Mouse (Mus musculus): ENCODE measurements around the gene Gpatch2. TPM values are rescaled to one million over a fixed set of nuclear protein-coding genes. Genes with fewer than 3 reads are reported as not detected.

The Gpatch2 gene
- polyA plus RNA-seq, 1 experiment from 2014 or later, result 29.1 TPM

DNA sequence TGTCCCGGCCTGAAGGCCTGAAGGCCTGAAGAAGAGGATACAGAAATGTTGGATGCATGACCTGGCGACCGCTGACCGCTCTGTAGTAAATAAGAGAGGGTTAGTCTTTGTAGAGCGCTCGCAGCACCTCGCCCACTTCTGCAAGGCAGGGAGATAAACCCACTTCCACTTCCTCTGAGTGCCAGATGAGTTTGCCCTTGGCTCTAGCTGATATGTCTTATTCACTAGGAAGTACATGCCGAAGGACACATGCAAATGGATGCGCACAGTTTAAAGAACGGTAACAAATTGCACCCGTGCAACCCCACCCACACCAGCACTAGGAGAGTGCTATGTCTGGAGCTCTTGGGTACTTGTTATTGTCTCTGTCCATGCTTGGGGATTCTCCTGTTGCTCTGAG is 131.6 kb downstream of the Gpatch2 start:
- ATAC-seq (ENCODE audit: insufficient number of reproducible peaks, insufficient read depth, low FRiP score, low TSS enrichment, low read depth), result no peak
- 0 out of 2 replicates have a peak, but pooled peaks cover 3% of the 10 kb centered on the region for H3K4me1 ChIP-seq (replicated peaks)
- peaks cover 29% of the 10 kb centered on the region for H3K36me3 ChIP-seq
- no peak overlapping the region for H3K9ac ChIP-seq (replicated peaks)
- no peaks in the 10 kb centered on the region for H3K9me3 ChIP-seq
- no peak overlapping the region for H3K27ac ChIP-seq
- WGBS, result 93% methylated on average over 11 of the region's 11 CpGs
- H3K27me3 ChIP-seq, result no peaks in the 10 kb centered on the region
- H3K4me2 ChIP-seq, result no peak overlapping the region
- H3K4me3 ChIP-seq (replicated peaks), result no peak overlapping the region

- no peak for ATAC-seq (ENCODE audit: insufficient number of reproducible peaks, insufficient read depth, low FRiP score, low TSS enrichment, low read depth)
- H3K9me3 ChIP-seq, result no peaks in the 10 kb centered on the region
- H3K27me3 ChIP-seq, result no peaks in the 10 kb centered on the region
- H3K36me3 ChIP-seq, result peaks cover 29% of the 10 kb centered on the region
- H3K9ac ChIP-seq (replicated peaks), result no peak overlapping the region
- 0 out of 2 replicates have a peak, but pooled peaks cover 3% of the 10 kb centered on the region for H3K4me1 ChIP-seq (replicated peaks)
- no peak overlapping the region for H3K27ac ChIP-seq
- 96% methylated on average over 6 of the region's 6 CpGs for WGBS
- no peak overlapping the region for H3K4me2 ChIP-seq
- no peak overlapping the region for H3K4me3 ChIP-seq (replicated peaks)
Measured at GRCm38 (mm10) chr1:187347606-187348005, 132.3 kb downstream of the Gpatch2 start.

DNA sequence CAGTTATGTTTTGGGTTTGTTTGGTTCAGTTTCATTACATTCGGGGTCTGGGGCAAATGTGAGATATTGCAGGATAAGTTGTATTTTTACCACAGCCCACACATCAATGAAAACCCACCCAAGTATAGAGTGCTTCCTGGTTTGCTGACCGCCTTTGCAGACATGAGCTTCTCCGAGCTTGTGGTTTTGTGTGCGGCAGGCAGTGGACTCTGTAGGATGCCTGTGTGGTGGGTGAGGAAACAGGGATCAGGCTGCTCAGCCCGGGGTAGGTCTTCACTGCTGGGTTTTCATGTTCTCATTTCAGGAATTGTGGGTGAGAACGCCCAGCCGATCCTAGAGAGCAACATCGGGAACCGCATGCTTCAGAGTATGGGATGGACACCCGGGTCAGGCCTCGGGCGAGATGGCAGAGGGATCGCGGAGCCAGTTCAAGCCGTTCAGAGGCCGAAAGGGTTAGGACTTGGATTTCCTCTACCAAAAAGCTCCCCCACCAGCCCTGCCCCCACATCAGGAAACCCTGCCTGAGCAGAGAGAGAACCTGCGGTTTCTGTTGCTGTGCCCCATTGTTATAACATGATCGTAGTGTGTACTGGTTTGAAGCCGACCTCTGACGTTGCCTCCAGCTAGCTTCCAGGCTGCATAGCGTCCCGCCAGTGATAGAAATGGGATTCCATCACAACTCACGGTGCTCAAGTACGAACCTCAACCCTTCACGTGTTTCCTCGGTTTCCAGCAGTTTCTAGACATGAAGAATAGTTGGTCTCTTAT is 132.9 kb downstream of the Gpatch2 start:
- H3K27me3 ChIP-seq, result no peaks in the 10 kb centered on the region
- no peak overlapping the region for H3K27ac ChIP-seq
- H3K4me1 ChIP-seq (replicated peaks), result 0 out of 2 replicates have a peak, but pooled peaks cover 3% of the 10 kb centered on the region
- no peak overlapping the region for H3K9ac ChIP-seq (replicated peaks)
- H3K36me3 ChIP-seq, result peaks cover 29% of the 10 kb centered on the region
- no peak for ATAC-seq (ENCODE audit: insufficient number of reproducible peaks, insufficient read depth, low FRiP score, low TSS enrichment, low read depth)
- H3K9me3 ChIP-seq, result no peaks in the 10 kb centered on the region
- no peak overlapping the region for H3K4me2 ChIP-seq
- WGBS, result 96% methylated on average over 26 of the region's 26 CpGs
- no peak overlapping the region for H3K4me3 ChIP-seq (replicated peaks)

- Histone ChIP-seq H3K27ac (no peak overlapping the region), H3K27me3 (no peaks in the 10 kb centered on the region), H3K4me2 (no peak overlapping the region), H3K9me3 (no peaks in the 10 kb centered on the region), H3K4me3 (replicated peaks) (no peak overlapping the region), H3K9ac (replicated peaks) (no peak overlapping the region), H3K36me3 (peaks cover 29% of the 10 kb centered on the region), H3K4me1 (replicated peaks) (0 out of 2 replicates have a peak, but pooled peaks cover 3% of the 10 kb centered on the region)
- WGBS, result 83% methylated on average over 14 of the region's 14 CpGs
- ATAC-seq (ENCODE audit: insufficient number of reproducible peaks, insufficient read depth, low FRiP score, low TSS enrichment, low read depth), result no peak
Measured at GRCm38 (mm10) chr1:187348859-187349258, 133.6 kb downstream of the Gpatch2 start.

GRCm38 (mm10) chr1:187356169-187356568 is 140.9 kb downstream of the Gpatch2 start:
- ATAC-seq (ENCODE audit: insufficient number of reproducible peaks, insufficient read depth, low FRiP score, low TSS enrichment, low read depth), result no peak
- Histone ChIP-seq H3K27ac (no peak overlapping the region), H3K4me2 (no peak overlapping the region), H3K36me3 (no peaks in the 10 kb centered on the region), H3K4me1 (replicated peaks) (no peaks in the 10 kb centered on the region), H3K27me3 (no peaks in the 10 kb centered on the region), H3K9me3 (no peaks in the 10 kb centered on the region), H3K4me3 (replicated peaks) (no peak overlapping the region), H3K9ac (replicated peaks) (no peak overlapping the region)
- 72% methylated on average over 15 of the region's 15 CpGs for WGBS

DNA sequence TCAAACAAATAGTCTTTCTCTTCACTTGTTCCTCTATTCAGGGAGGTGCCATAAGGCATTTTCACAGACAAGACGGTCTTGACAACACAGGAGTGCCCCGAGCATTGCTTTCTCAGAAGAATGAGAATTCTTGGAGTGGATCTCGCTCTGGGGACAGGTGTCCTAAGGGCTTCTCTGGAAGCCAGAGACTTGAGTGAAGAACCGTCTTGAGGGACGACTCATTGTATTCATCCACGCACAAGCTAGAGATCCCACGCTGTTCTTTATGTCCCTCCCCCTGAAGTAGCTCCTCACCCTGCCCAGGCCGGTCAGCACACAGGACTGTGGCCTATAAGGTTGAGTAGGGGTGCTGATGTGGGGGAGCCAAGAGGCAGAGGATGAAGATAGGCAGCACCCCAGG is 141.6 kb downstream of the Gpatch2 start:
- Histone ChIP-seq H3K9me3 (no peaks in the 10 kb centered on the region), H3K27me3 (no peaks in the 10 kb centered on the region), H3K27ac (no peak overlapping the region), H3K4me3 (replicated peaks) (no peak overlapping the region), H3K36me3 (no peaks in the 10 kb centered on the region), H3K9ac (replicated peaks) (no peak overlapping the region), H3K4me2 (no peak overlapping the region), H3K4me1 (replicated peaks) (no peaks in the 10 kb centered on the region)
- no peak for ATAC-seq (ENCODE audit: insufficient number of reproducible peaks, insufficient read depth, low FRiP score, low TSS enrichment, low read depth)
- 92% methylated on average over 8 of the region's 8 CpGs for WGBS

DNA sequence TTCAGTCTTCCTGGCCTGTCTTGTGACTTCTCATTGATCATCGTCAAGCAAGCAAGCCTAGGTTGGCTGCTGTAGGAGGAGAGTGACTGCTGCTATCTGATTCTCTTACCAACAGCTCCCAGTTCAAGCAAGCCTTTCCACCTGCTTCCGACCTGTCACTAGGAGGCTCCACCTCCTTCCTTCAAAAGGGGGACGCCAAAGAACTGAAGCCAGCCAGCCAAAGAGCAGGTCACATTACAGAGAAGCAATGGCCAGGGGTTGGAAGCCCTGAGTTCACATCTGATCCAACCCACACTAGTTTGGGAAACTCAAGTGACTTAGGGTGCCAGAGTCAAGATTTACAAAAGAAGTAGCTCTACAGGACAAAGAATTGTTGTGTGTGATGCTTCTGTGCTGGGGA is 144.9 kb downstream of the Gpatch2 start:
- no peak for ATAC-seq (ENCODE audit: insufficient number of reproducible peaks, insufficient read depth, low FRiP score, low TSS enrichment, low read depth)

DNA sequence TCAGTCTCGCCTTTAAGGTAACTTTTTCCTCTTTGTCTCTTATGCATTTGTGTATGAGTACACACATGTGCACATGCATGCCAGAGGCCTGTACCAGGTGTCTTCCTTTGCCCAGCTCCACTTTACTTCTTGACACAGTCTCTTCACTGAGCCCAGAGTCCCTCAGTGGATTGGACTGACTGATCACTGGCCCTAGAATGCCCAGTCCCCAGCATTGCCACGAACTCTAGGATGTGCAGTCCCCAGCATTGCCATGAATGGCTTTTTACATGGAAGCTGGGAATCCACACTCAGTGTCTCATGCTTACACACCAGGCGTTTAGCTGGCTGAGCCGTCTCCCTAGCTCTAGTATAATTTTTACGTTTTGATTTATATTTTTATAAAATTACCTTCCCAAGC is 147.2 kb downstream of the Gpatch2 start:
- Histone ChIP-seq H3K9ac (replicated peaks) (no peak overlapping the region), H3K4me2 (no peak overlapping the region)
- WGBS, result 90% methylated on average over 5 of the region's 5 CpGs

More for the DNA sequence above, 144.9 kb downstream of the Gpatch2 start:
- Histone ChIP-seq H3K4me3 (replicated peaks) (no peak overlapping the region), H3K36me3 (no peaks in the 10 kb centered on the region), H3K4me1 (replicated peaks) (no peaks in the 10 kb centered on the region), H3K27me3 (no peaks in the 10 kb centered on the region), H3K4me2 (no peak overlapping the region), H3K9me3 (no peaks in the 10 kb centered on the region), H3K27ac (no peak overlapping the region), H3K9ac (replicated peaks) (no peak overlapping the region)
- 33% methylated on average over 3 of the region's 3 CpGs for WGBS

DNA sequence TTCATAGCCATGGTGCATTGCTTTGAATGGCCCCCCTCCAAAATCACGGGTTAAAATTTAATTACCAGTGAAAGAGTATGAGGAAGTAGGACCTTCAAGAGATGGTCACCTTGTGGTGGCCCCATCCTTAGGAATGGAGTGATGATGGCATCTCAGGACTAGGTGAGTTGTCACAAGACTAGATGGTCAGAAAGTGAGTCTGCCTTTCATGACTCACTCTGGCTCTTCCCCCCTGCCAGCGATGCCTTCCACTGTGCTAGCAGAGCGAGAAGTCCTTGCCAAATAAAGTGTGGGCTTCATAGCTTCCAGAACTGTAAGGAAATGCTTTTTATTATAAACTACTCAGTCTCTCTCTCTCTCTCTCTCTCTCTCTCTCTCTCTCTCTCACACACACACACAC is 150.1 kb downstream of the Gpatch2 start:
- Histone ChIP-seq H3K36me3 (no peaks in the 10 kb centered on the region), H3K9ac (replicated peaks) (no peak overlapping the region), H3K4me3 (replicated peaks) (no peak overlapping the region), H3K9me3 (no peaks in the 10 kb centered on the region), H3K4me1 (replicated peaks) (no peaks in the 10 kb centered on the region), H3K27ac (no peak overlapping the region), H3K27me3 (no peaks in the 10 kb centered on the region), H3K4me2 (no peak overlapping the region)
- WGBS, result 83% methylated on average over 3 of the region's 3 CpGs
- no peak for ATAC-seq (ENCODE audit: insufficient number of reproducible peaks, insufficient read depth, low FRiP score, low TSS enrichment, low read depth)

More for the DNA sequence above, 147.2 kb downstream of the Gpatch2 start:
- no peaks in the 10 kb centered on the region for H3K9me3 ChIP-seq
- H3K4me3 ChIP-seq (replicated peaks), result no peak overlapping the region
- no peak for ATAC-seq (ENCODE audit: insufficient number of reproducible peaks, insufficient read depth, low FRiP score, low TSS enrichment, low read depth)
- H3K36me3 ChIP-seq, result no peaks in the 10 kb centered on the region
- no peaks in the 10 kb centered on the region for H3K27me3 ChIP-seq
- H3K4me1 ChIP-seq (replicated peaks), result no peaks in the 10 kb centered on the region
- no peak overlapping the region for H3K27ac ChIP-seq

GRCm38 (mm10) chr1:187366806-187367205 is 151.5 kb downstream of the Gpatch2 start:
- Histone ChIP-seq H3K27ac (no peak overlapping the region), H3K4me2 (no peak overlapping the region), H3K9ac (replicated peaks) (no peak overlapping the region), H3K4me1 (replicated peaks) (no peaks in the 10 kb centered on the region), H3K4me3 (replicated peaks) (no peak overlapping the region), H3K9me3 (no peaks in the 10 kb centered on the region), H3K27me3 (no peaks in the 10 kb centered on the region), H3K36me3 (no peaks in the 10 kb centered on the region)
- ATAC-seq (ENCODE audit: insufficient number of reproducible peaks, insufficient read depth, low FRiP score, low TSS enrichment, low read depth), result no peak
- 60% methylated on average over 2 of the region's 2 CpGs for WGBS

DNA sequence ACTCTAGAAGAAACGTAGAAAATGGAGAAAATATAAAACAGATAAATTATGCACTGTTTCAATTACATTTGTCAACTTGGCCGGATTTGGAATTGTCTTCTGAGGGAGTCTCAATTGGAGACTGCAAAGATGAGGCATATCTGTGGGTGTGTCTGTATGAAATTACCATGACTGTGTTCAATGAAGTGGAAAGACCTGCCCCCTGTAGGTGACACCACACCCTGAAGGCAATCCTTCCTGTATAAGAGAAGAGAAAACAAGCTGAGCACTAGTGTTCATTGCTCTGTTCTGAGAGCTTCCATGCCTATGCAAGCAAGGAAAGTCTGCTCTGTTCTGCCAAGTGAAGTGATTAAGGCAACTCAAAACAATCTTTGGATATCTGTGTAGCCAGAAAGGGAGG is 153.7 kb downstream of the Gpatch2 start:
- Histone ChIP-seq H3K9ac (replicated peaks) (no peak overlapping the region), H3K36me3 (no peaks in the 10 kb centered on the region), H3K4me3 (replicated peaks) (no peak overlapping the region), H3K4me2 (no peak overlapping the region), H3K4me1 (replicated peaks) (no peaks in the 10 kb centered on the region), H3K9me3 (no peaks in the 10 kb centered on the region), H3K27me3 (no peaks in the 10 kb centered on the region), H3K27ac (no peak overlapping the region)
- 79% methylated on average over 2 of the region's 2 CpGs for WGBS
- ATAC-seq (ENCODE audit: insufficient number of reproducible peaks, insufficient read depth, low FRiP score, low TSS enrichment, low read depth), result no peak

DNA sequence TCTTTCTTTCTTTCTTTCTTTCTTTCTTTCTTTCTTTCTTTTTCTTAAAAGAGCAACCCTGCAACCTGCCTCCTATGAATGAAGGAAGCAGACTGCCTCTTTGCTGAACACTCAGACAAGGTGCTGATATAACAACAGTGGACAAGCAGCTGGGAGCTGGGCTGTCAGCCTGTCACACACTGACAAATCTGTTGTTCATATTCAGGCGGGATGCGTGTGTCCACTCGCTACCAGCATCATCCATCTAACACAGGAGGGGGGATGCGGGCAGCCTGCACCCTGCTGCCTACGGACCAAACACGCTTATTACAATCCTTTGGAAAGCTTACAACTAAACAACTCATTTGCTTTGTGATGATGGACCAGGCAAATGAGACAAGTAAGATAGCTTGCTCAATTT is 158.2 kb downstream of the Gpatch2 start:
- Histone ChIP-seq H3K9me3 (no peaks in the 10 kb centered on the region), H3K4me3 (replicated peaks) (no peak overlapping the region), H3K36me3 (no peaks in the 10 kb centered on the region), H3K27me3 (peaks cover 5% of the 10 kb centered on the region; the same call in 1 of the 2 replicates), H3K27ac (no peak overlapping the region), H3K4me1 (replicated peaks) (peaks cover 10% of the 10 kb centered on the region), H3K4me2 (no peak overlapping the region), H3K9ac (replicated peaks) (no peak overlapping the region)
- no peak for ATAC-seq (ENCODE audit: insufficient number of reproducible peaks, insufficient read depth, low FRiP score, low TSS enrichment, low read depth)
- WGBS, result 80% methylated on average over 6 of the region's 6 CpGs

All from limb, embryonic 12.5 days (tissue).